Comparison of ENCODE assay signal across 8 mouse cellular contexts in genomic region chr2:144555820-144556552, GRCm38 (mm10). TPM values are rescaled to one million over a fixed set of nuclear protein-coding genes. Genes with fewer than 3 reads are reported as not detected.
A peak's percentile ranks its signal among the peaks of the same experiment; 100 is the strongest.
DNase-seq lines count a peak whose midpoint lies in the region; ATAC-seq and TF ChIP-seq lines count a peak whose summit lies in the region.

Gene Sec23b, plus strand, starts transcription at chr2:144556229.

- ATAC-seq in forebrain, postnatal 0 days = peak; percentile 99
- ATAC-seq in lung, embryonic 15.5 days (ENCODE audit: borderline replicate concordance, extremely low read depth, low FRiP score, low TSS enrichment) = peak; percentile 98

- TF ChIP-seq CTCF in MEL (IDR thresholded peaks at IDR 0.05 in 2 of 3, conservative IDR thresholded peaks at IDR 0.05 in 1 of 3; ENCODE audit: control insufficient read depth in 1 of 3, insufficient read depth in 1 of 3, low read depth in 2 of 3, low read length in 3 of 3, poor library complexity in 1 of 3, severe bottlenecking in 1 of 3) = no peak
- TF ChIP-seq CTCF in cerebellum, adult 2 months (IDR thresholded peaks at IDR 0.05; ENCODE audit: borderline replicate concordance, insufficient read depth, low read depth, low read length) = no peak
- no peak for TF ChIP-seq CTCF in forebrain, postnatal 0 days (IDR thresholded peaks at IDR 0.05; ENCODE audit: low read depth)

- H3K79me2 ChIP-seq in MEL (ENCODE audit: control insufficient read depth, insufficient read depth, low read length, poor library complexity) = peaks cover 13% of the 10 kb centered on the region

- H3K27ac ChIP-seq in MEL (ENCODE audit: control insufficient read depth, low read depth, low read length) = peak within 1 kb of the TSS; percentile 88
- peak within 1 kb of the TSS; percentile 58 for H3K27ac ChIP-seq in cerebellum, adult 2 months (ENCODE audit: insufficient read depth, low read length)
- peak within 1 kb of the TSS; percentile 72 for H3K27ac ChIP-seq in forebrain, postnatal 0 days (ENCODE audit: low read depth, low read length)
- H3K27ac ChIP-seq in lung, embryonic 15.5 days = peak within 1 kb of the TSS; percentile 93

- peak within 1 kb of the TSS; percentile 89 for H3K9ac ChIP-seq in MEL (ENCODE audit: control insufficient read depth, low read depth, low read length, poor library complexity, severe bottlenecking)
- H3K9ac ChIP-seq in forebrain, postnatal 0 days = peak within 1 kb of the TSS; percentile 59
- H3K9ac ChIP-seq in lung, embryonic 15.5 days = peak within 1 kb of the TSS; percentile 80

- H3K4me1 ChIP-seq in MEL (ENCODE audit: control insufficient read depth in 1 of 2, insufficient read depth in 2 of 2, low read length in 2 of 2) = peaks cover 0 to 3% of the 10 kb centered on the region in 2 experiments; a peak in 2 of 4 replicates
- H3K4me1 ChIP-seq in cerebellum, adult 2 months (ENCODE audit: control insufficient read depth, insufficient read depth, low read length) = no peaks in the 10 kb centered on the region
- peaks cover 10% of the 10 kb centered on the region for H3K4me1 ChIP-seq in forebrain, postnatal 0 days (ENCODE audit: insufficient read depth)
- H3K4me1 ChIP-seq in lung, embryonic 15.5 days = peaks cover 16% of the 10 kb centered on the region

- DNase-seq in MEL (ENCODE audit: low read depth, low spot score) = peak; percentile 98
- peak; percentile 98 for DNase-seq in cerebellum, adult 2 months
- peak; percentile 96 for DNase-seq in forebrain, postnatal 0 days
- peak; percentile 97 for DNase-seq in heart, postnatal 4 days
- DNase-seq in layer of hippocampus, adult 8-10 months (ENCODE audit: low spot score in 2 of 2) = peak; percentile 96 to 97
- peak; percentile 93 for DNase-seq in ovary, adult 18-20 months (ENCODE audit: low spot score)
- peak; percentile 96 for DNase-seq in thymus, postnatal 0 days (ENCODE audit: low spot score)

- H3K4me3 ChIP-seq in MEL (ENCODE audit: control insufficient read depth in 1 of 2, insufficient read depth in 1 of 2, low read depth in 2 of 2, low read length in 2 of 2) = peak within 1 kb of the TSS; percentile 93 to 96
- H3K4me3 ChIP-seq in cerebellum, adult 2 months (replicated peaks; ENCODE audit: insufficient read depth, low read depth, low read length) = peak within 1 kb of the TSS; percentile 94
- H3K4me3 ChIP-seq in forebrain, postnatal 0 days (ENCODE audit: low read depth, low read length) = peak within 1 kb of the TSS; percentile 79
- peak within 1 kb of the TSS; percentile 88 for H3K4me3 ChIP-seq in lung, embryonic 15.5 days

- TF ChIP-seq POLR2A in MEL (IDR thresholded peaks at IDR 0.05; ENCODE audit: control insufficient read depth in 1 of 2, insufficient read depth in 1 of 2, low read depth in 1 of 2, low read length in 2 of 2, poor library complexity in 1 of 2) = peak; percentile 77 to 78
- TF ChIP-seq POLR2A in cerebellum, adult 2 months (IDR thresholded peaks at IDR 0.05; ENCODE audit: borderline replicate concordance, insufficient read depth, low read length) = peak; percentile 74

- no peak for TF ChIP-seq RAD21 in MEL (IDR thresholded peaks at IDR 0.05; ENCODE audit: low read depth, low read length)

- peaks cover 2 to 6% of the 10 kb centered on the region in 2 experiments; a peak in 3 of 4 replicates for H3K36me3 ChIP-seq in MEL (ENCODE audit: control insufficient read depth in 1 of 2, insufficient read depth in 2 of 2, low read length in 2 of 2)
- H3K36me3 ChIP-seq in forebrain, postnatal 0 days (ENCODE audit: insufficient read depth) = peaks cover 3% of the 10 kb centered on the region; the same call in 1 of the 2 replicates
- peaks cover 13% of the 10 kb centered on the region for H3K36me3 ChIP-seq in lung, embryonic 15.5 days

- peak within 1 kb of the TSS; percentile 70 for H3K4me2 ChIP-seq in forebrain, postnatal 0 days (ENCODE audit: low read depth)
- peak within 1 kb of the TSS; percentile 62 for H3K4me2 ChIP-seq in lung, embryonic 15.5 days

- WGBS in cerebellum, adult 2 months = under 1% methylated on average over 44 of the region's 44 CpGs
- WGBS in forebrain, postnatal 0 days = under 1% methylated on average over 44 of the region's 44 CpGs
- WGBS in lung, embryonic 15.5 days = under 1% methylated on average over 44 of the region's 44 CpGs

- H3K27me3 ChIP-seq in MEL (ENCODE audit: control insufficient read depth in 1 of 2, insufficient read depth in 2 of 2, low read length in 2 of 2) = no peaks in the 10 kb centered on the region
- no peaks in the 10 kb centered on the region for H3K27me3 ChIP-seq in cerebellum, adult 2 months (ENCODE audit: control insufficient read depth, insufficient read depth, low read length)
- H3K27me3 ChIP-seq in forebrain, postnatal 0 days (ENCODE audit: insufficient read depth, low read length) = no peaks in the 10 kb centered on the region
- H3K27me3 ChIP-seq in lung, embryonic 15.5 days = no peaks in the 10 kb centered on the region

- no peaks in the 10 kb centered on the region for H3K9me3 ChIP-seq in MEL (replicated peaks; ENCODE audit: insufficient read depth, low read length)
- no peaks in the 10 kb centered on the region for H3K9me3 ChIP-seq in forebrain, postnatal 0 days (ENCODE audit: low read length)
- no peaks in the 10 kb centered on the region for H3K9me3 ChIP-seq in lung, embryonic 15.5 days

- TF ChIP-seq EP300 in MEL (IDR thresholded peaks at IDR 0.05; ENCODE audit: low read depth in 1 of 2, low read length in 2 of 2) = no peak

TF ChIP-seq in MEL, 35 proteins besides CTCF, POLR2A, EP300 and RAD21 (continues in another document):
- peak; percentile 58 for TF ChIP-seq NELFE (IDR thresholded peaks at IDR 0.05; ENCODE audit: low read depth, low read length)
- no peak for TF ChIP-seq ZC3H11A (IDR thresholded peaks at IDR 0.05; ENCODE audit: low read depth, low read length)
- no peak for TF ChIP-seq USF1 (IDR thresholded peaks at IDR 0.05; ENCODE audit: low read depth, low read length)
- peak; percentile 18; the same call in 1 of the 2 replicates for TF ChIP-seq ETS1 (IDR thresholded peaks at IDR 0.05; ENCODE audit: low read depth, low read length)
- TF ChIP-seq MEF2A (IDR thresholded peaks at IDR 0.05; ENCODE audit: extremely low read depth, insufficient replicate concordance, low read depth, low read length, poor library complexity, severe bottlenecking) = no peak
- no peak for TF ChIP-seq ZKSCAN1 (IDR thresholded peaks at IDR 0.05; ENCODE audit: low read depth, low read length)
- TF ChIP-seq MAX (IDR thresholded peaks at IDR 0.05; ENCODE audit: low read length) = peak; percentile 45; the same call in 1 of the 2 replicates
- no peak for TF ChIP-seq NRF1 (IDR thresholded peaks at IDR 0.05; ENCODE audit: insufficient read depth, low read depth, low read length, poor library complexity, severe bottlenecking)
- TF ChIP-seq ZMIZ1 (IDR thresholded peaks at IDR 0.05; ENCODE audit: low read depth, low read length) = peak; percentile 65; the same call in 1 of the 2 replicates
- no peak for TF ChIP-seq ZNF384 (IDR thresholded peaks at IDR 0.05; ENCODE audit: low read depth, low read length)
- TF ChIP-seq MXI1 (IDR thresholded peaks at IDR 0.05; ENCODE audit: low read depth, low read length) = peak; percentile 79
- peak; percentile 53; the same call in 1 of the 2 replicates for TF ChIP-seq ELF1 (IDR thresholded peaks at IDR 0.05; ENCODE audit: low read depth, low read length)
- no peak for TF ChIP-seq CHD2 (IDR thresholded peaks at IDR 0.05; ENCODE audit: low read length)
- no peak for TF ChIP-seq CHD1 (IDR thresholded peaks at IDR 0.05; ENCODE audit: low read depth, low read length)
- TF ChIP-seq BHLHE40 (IDR thresholded peaks at IDR 0.05; ENCODE audit: borderline replicate concordance, low read depth, low read length) = no peak
- 0 out of 2 replicates have a peak, but pooled peaks have one; percentile 6 for TF ChIP-seq POLR2AphosphoS2 (IDR thresholded peaks at IDR 0.05; ENCODE audit: low read length)
- TF ChIP-seq MAFK (IDR thresholded peaks at IDR 0.05; ENCODE audit: borderline replicate concordance, low read depth, low read length) = no peak
- TF ChIP-seq KAT2A (conservative IDR thresholded peaks at IDR 0.05; ENCODE audit: low read depth, low read length) = peak; percentile 61; the same call in 1 of the 2 replicates
- TF ChIP-seq TCF12 (IDR thresholded peaks at IDR 0.05; ENCODE audit: low read depth, low read length) = no peak
- no peak for TF ChIP-seq SMC3 (IDR thresholded peaks at IDR 0.05; ENCODE audit: low read depth, low read length)
- peak; percentile 70 for TF ChIP-seq TBP (IDR thresholded peaks at IDR 0.05; ENCODE audit: low read depth, low read length)
- no peak for TF ChIP-seq GABPA (IDR thresholded peaks at IDR 0.05; ENCODE audit: low read depth, low read length)
- TF ChIP-seq UBTF (IDR thresholded peaks at IDR 0.05; ENCODE audit: borderline replicate concordance, insufficient read depth, low read depth, low read length) = no peak
- no peak for TF ChIP-seq TAL1 (IDR thresholded peaks at IDR 0.05; ENCODE audit: low read length)
- TF ChIP-seq MAZ (IDR thresholded peaks at IDR 0.05; ENCODE audit: low read depth, low read length) = 0 out of 2 replicates have a peak, but pooled peaks have one; percentile 46
- TF ChIP-seq POLR2AphosphoS5 (IDR thresholded peaks at IDR 0.05; ENCODE audit: borderline replicate concordance, low read depth, low read length) = no peak
- TF ChIP-seq RCOR1 (IDR thresholded peaks at IDR 0.05; ENCODE audit: low read depth, low read length) = no peak
- TF ChIP-seq USF2 (IDR thresholded peaks at IDR 0.05; ENCODE audit: borderline replicate concordance in 1 of 2, insufficient read depth in 1 of 2, low read depth in 1 of 2, low read length in 2 of 2) = no peak
- no peak for TF ChIP-seq MYB (IDR thresholded peaks at IDR 0.05; ENCODE audit: low read depth, low read length)
- TF ChIP-seq SIN3A (IDR thresholded peaks at IDR 0.05; ENCODE audit: low read length) = peak; percentile 71
- TF ChIP-seq E2F4 (IDR thresholded peaks at IDR 0.05; ENCODE audit: borderline replicate concordance, low read depth, low read length) = 0 out of 2 replicates have a peak, but pooled peaks have one; percentile 19

RNA-seq across cellular contexts. Expression of gene Sec23b, which starts in this region (rescaled TPM):
- total RNA-seq in MEL (2012; rRNA removed) = 76.8 and 89.8 TPM in 2 replicates
- 10 to 100 TPM in 1 of 2 experiments, not detected in 1; 78.7 TPM for polyA plus RNA-seq in MEL (2012; ENCODE audit: insufficient read depth in 1 of 2, insufficient read length in 2 of 2, low read depth in 1 of 2, low replicate concordance in 2 of 2, missing spikeins in 1 of 2)
- 65.3 and 72.8 TPM in 2 replicates for polyA plus RNA-seq in cerebellum, adult 2 months (2012; rRNA removed)
- total RNA-seq in forebrain, postnatal 0 days (2014; rRNA removed) = 57.2 and 64.3 TPM in 2 replicates
- polyA plus RNA-seq in forebrain, postnatal 0 days (2015; fragmentation: Nextera tagmentation; extraction: Ambion mirVana) = 50.8 and 56.7 TPM in 2 replicates
- total RNA-seq in heart, postnatal 4 days (2021) = 10 to 100 TPM; 37.6 to 37.7 TPM
- 10 to 100 TPM; 44.7 to 60.3 (median 50.8) TPM for total RNA-seq in layer of hippocampus, adult 8-10 months (2022)
- polyA plus RNA-seq in lung, embryonic 15.5 days (2015; fragmentation: Nextera tagmentation; extraction: Ambion mirVana) = 88.8 and 91.3 TPM in 2 replicates
- 84.7 and 96.1 TPM in 2 replicates for polyA plus RNA-seq in thymus, postnatal 0 days (2015; fragmentation: Nextera tagmentation; extraction: Ambion mirVana)

Comparison
In these comparisons a context has a peak if more than half of its experiments do, and no peak if none do; other contexts are left out.
1. Peak in every context shown above with its lines: DNase-seq, ATAC-seq, H3K4me3 ChIP-seq and H3K27ac ChIP-seq.